Mouse (Mus musculus): ENCODE measurements around the gene Timp3.

Timp3 gene

GRCm38 (mm10) chr10:86323275-86323994, 23.3 kb downstream of the Timp3 start:
- in situ Hi-C loops (cut with MboI, MseI): no loop called here

DNA sequence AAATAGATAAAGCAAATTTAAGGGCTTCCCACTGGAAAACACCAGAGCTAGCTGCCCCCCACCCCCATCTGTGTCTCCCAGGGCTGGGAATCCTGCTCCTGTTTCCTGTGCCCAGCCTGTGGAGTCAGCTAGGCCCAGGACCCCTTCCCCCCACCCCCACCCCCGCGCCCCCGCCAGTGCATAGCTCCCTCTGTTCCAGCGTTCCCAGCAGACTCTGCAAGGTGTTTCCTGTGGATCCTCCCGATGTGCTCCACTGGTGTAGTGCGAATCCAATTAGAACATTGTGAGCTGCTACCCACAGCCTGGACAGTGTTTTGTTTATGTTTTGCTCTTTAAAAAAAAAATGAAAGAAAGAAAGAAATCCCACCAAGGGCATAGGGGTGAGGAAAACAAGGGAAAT, 25.1 kb downstream of the Timp3 start:
- in situ Hi-C loops (cut with MboI, MseI): no loop called here

- in situ Hi-C loops (cut with MboI, MseI): no loop called here
Measured at GRCm38 (mm10) chr10:86328143-86328542, 28.0 kb downstream of the Timp3 start.

DNA sequence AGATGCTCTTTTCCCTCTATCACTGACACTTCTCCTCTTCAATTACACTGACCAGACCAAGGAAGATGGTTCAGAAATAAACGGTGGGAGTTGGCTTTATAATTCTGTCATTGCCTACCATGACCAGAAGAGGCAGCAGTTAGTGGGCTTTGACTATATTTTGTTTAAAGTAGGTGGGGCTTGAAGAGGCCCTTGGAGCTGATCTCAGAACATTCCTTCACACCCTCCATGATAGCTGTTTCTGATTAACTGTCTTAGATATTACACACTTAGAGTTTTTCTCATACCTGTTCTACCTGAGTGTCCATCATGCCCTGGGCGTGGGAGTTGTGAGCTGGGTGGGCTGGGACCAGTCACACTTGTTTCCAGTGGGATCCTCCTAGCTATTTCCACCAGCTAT, 28.5 kb downstream of the Timp3 start:
- in situ Hi-C loops (cut with MboI, MseI): no loop called here

DNA sequence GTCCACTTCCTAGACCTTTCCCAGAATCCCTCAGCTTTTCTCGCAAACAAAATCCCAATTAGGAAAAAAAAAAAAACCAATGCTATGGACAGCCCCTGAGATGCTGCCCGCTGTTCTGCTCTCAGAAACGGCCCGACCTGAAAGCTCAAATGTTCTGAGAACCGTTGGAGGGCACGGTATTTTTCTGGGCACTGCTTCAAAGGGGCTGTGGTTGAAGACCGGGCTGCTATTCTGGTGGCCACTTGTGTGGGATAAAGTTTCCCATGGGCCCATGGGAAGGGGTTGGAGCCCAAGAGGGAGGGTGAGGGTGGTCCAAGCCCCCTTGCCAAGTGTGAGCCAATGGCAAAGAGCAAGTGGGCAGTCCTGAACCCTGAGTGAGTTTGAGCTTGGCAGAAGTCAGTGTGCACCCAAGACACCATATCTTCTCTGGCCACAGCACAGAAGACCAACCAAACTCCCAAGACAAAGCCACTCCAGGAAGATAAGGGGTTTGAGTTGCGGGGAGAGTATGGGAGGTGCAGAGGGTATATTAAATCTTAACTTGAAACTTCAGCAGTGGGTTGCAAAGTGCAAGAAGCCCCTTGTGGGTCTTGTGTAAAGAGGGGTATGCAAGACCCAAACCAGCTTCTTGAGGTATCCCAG, 29.2 kb downstream of the Timp3 start:
- in situ Hi-C loops (cut with MboI, MseI): no loop called here

DNA sequence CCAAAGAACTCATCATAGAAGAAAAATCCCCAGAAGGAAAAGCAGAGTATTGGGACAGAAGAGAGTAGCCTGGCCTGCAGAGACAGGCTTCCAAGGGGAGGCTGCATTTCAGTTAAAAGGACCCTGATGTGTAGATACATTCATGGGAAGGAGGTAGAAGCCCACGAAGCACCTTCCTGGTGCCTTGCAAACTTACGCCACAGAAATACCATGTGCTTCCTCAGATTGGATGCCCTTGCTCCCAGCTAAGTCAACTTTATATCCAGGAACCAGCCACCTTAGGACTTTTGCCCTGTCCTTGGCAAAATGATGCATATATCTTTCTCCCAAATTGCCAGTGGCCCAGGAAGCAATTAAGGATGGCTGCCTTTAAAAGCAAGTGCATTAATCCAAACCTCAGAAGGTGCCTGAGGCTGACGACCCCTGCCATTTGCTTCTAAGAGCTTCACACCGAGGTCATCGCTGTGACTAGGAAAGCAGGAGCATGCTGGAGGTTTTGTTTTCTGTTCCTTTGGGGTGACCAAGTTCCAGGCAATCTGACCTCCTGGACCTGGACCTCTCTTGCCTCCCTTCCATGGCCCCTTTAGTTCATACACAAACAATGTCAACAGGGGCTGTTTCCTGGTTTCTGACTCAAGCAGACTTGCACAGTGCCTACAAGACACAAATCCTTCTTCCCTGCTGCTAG, 31.0 kb downstream of the Timp3 start:
- in situ Hi-C loops (cut with MboI, MseI): no loop called here

GRCm38 (mm10) chr10:86331681-86332281, 31.6 kb downstream of the Timp3 start:
- in situ Hi-C loops (cut with MboI, MseI): no loop called here

- in situ Hi-C loops (cut with MboI, MseI): no loop called here
Measured at GRCm38 (mm10) chr10:86332942-86333341, 32.8 kb downstream of the Timp3 start.

DNA sequence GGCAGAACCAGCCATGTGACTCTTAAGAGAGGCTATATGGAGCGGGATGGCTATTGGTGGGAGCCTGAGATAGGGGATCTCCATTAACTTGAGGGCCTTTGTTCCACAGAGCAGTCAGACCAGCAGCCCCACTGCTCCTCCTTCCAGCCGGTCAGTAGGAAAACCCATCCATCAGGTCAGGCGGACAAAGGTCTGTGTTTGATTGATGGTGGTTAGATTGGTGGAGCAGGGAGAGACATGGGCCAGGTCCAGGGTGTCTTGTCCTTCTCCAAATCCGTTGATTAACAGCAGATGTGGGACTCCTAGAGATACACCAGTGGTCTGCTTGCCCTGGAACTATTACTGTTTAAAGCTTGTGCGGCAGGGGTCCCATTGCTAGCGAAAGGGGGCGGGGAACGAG, 34.4 kb downstream of the Timp3 start:
- in situ Hi-C loops (cut with MboI, MseI): no loop called here

DNA sequence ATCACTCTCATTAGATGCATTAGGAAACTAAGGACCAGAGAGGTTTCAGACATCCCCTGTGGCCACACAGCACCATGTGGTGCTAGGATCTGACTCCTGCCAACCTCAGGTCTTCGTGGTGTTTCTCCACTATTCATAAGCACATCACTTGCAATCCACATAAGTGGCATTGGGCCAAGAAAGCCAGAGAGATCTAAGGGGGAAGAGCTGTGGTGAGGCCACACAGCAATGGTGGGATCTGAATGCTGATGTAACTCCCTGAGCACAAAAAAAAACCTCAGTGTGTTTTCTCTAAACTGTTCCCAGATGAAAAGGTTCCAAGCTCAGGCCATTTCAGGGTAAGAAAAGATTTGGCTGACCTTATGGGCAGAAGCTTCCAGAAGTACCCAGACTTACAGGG, 36.3 kb downstream of the Timp3 start:
- in situ Hi-C loops (cut with MboI, MseI): no loop called here

GRCm38 (mm10) chr10:86337239-86337638, 37.1 kb downstream of the Timp3 start:
- in situ Hi-C loops (cut with MboI, MseI): no loop called here

DNA sequence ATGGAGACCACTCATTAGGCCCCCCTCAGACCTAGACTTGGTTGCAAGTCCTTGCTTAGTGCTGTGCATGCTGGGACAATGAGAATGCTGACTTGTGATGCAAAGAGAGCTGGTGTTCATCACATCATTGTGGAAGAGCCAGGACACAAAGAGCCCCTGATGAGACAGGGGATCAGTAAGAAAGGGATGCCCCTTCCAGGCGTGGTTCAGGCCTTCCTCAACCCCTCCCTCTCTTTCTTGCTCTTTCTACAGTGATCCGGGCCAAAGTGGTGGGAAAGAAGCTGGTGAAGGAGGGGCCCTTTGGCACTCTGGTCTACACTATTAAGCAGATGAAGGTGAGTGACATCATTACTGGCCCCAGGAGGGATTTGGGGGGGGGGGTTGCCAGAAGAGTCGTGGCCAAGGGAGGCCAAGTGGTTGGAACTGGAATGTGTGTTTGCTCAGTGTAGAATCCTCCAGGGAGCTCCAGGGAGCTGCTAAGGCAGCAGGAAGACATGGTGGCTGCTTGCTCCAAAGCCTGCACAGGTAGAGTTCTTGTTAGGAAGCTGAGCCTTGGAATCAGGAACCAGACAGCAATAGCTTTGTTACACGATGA, 38.0 kb downstream of the Timp3 start:
- in situ Hi-C loops (cut with MboI, MseI): no loop called here

- in situ Hi-C loops (cut with MboI, MseI): no loop called here
Measured at GRCm38 (mm10) chr10:86339121-86339520, 38.9 kb downstream of the Timp3 start.

GRCm38 (mm10) chr10:86339649-86340379, 39.6 kb downstream of the Timp3 start:
- in situ Hi-C loops (cut with MboI, MseI): no loop called here

DNA sequence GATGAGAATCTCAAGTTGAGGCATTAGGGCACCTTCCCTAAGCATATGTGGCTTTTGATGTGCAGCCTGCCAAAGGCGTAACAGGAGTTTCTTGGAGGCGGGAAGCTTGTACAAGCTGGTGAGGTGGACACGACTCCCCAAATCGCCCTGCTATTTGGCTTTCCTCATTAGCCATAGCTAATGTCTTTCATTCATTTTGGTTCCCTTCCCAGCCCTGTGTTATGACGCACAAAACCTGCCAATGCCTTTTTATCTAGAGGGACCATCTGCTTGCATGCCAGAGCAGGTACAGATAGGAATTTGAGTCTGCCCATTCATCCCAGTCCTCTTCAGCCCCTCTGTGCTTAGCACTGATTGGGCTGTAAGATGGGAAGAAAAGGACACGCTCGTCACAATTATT, 40.2 kb downstream of the Timp3 start:
- in situ Hi-C loops (cut with MboI, MseI): no loop called here

- in situ Hi-C loops (cut with MboI, MseI): no loop called here
Measured at GRCm38 (mm10) chr10:86340991-86341527, 40.9 kb downstream of the Timp3 start.

- in situ Hi-C loops (cut with MboI, MseI): no loop called here
Measured at GRCm38 (mm10) chr10:86341589-86341988, 41.4 kb downstream of the Timp3 start.

DNA sequence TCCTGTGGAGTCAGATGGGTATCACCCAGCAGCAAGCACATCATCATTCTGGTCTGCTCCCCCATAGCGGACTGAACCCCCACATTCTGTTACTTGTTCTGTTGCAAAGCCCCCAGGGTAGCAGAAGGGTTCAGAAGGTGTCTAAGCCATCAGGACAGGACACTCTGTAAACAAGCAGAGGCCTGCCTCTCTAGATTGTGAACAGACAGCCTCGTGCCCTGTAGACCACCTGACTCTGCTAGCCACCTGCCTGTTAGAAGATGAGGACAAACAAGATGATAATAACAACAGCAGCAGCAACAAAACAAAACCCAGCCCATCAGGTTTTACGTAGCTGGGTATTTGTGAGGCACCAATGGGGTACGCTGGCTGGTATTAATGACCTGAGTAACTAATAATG, 42.0 kb downstream of the Timp3 start:
- in situ Hi-C loops (cut with MboI, MseI): no loop called here

GRCm38 (mm10) chr10:86342713-86343112, 42.5 kb downstream of the Timp3 start:
- in situ Hi-C loops (cut with MboI, MseI): no loop called here

DNA sequence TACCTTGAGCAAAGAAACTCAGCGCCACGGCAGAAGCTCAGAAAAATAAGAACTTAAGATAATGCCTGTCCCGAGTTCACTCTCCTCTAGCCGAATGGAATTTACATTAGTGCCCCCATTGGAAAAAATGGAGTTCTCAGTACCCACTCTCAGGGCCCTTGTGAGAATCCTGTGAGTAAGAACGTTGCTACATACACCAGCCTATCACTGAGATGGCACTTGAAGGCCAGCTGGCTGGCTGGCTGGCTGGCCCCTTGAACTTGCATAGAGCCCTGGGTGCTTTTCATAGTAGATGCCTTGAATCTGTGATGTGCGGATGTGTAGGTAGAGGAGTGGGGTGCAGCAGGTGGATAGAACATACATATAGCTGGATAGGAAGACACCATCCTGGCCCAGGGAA, 43.2 kb downstream of the Timp3 start:
- in situ Hi-C loops (cut with MboI, MseI): no loop called here

- in situ Hi-C loops (cut with MboI, MseI): no loop called here
Measured at GRCm38 (mm10) chr10:86343931-86344330, 43.8 kb downstream of the Timp3 start.

Data from T-helper 1 cell (primary cell).